Mouse (Mus musculus) right cerebral cortex, postnatal 36 days (tissue): ENCODE results near the gene Vmn1r87.
A peak's percentile ranks its signal among the peaks of the same experiment; 100 is the strongest.

Experiments used
- DNase-seq, 2 experiments: peaks; one replicate each; pipeline ENCODE4 v3.0.0; 2022; ENCODE audit warnings: low spot score in 2 of 2, mixed read lengths in 1 of 2

Vmn1r87 gene

GRCm38 (mm10) chr7:13140057-13140456 lies at the start of gene Vmn1r87:
Gene Vmn1r87, minus strand, starts transcription at chr7:13140157.
- no peak for DNase-seq

- DNase-seq, result no peak
These were observed 19.3 kb upstream of the Vmn1r87 start, which contains the start of gene Vmn1r88 for GRCm38 (mm10) chr7:13159268-13159667. Gene Vmn1r88, plus strand, starts transcription at chr7:13159568.

GRCm38 (mm10) chr7:13137340-13137739 lies 2.6 kb downstream of the Vmn1r87 start:
- no peak for DNase-seq

GRCm38 (mm10) chr7:13131856-13132255 lies 8.1 kb downstream of the Vmn1r87 start:
- no peak for DNase-seq

GRCm38 (mm10) chr7:13123554-13124153 lies 16.3 kb downstream of the Vmn1r87 start:
- DNase-seq, result peak in 1 of 2 experiments; percentile 0

GRCm38 (mm10) chr7:13119817-13120216 lies 20.1 kb downstream of the Vmn1r87 start, which contains the start of gene Vmn1r86:
Gene Vmn1r86, minus strand, starts transcription at chr7:13119917.
- DNase-seq, result no peak

GRCm38 (mm10) chr7:13095073-13095472 lies 44.9 kb downstream of the Vmn1r87 start, which contains the start of gene Vmn1r85:
Gene Vmn1r85, minus strand, starts transcription at chr7:13095173.
- DNase-seq, result no peak
